Mouse (Mus musculus) embryonic facial prominence, embryonic 11.5 days (tissue): ENCODE results near the gene Olfr678. TPM values are rescaled to one million over a fixed set of nuclear protein-coding genes. Genes with fewer than 3 reads are reported as not detected.
"Not testable (repeated sequence)": the region's sequence is repeated elsewhere in the genome, so short reads cannot be mapped to it uniquely, and the experiment has no call there.

ENCODE experiments used
- ATAC-seq: fragments of 200-750 bp; cut with Nextera tagmentation; replicated peaks from 2 replicates; pipeline ENCODE4 v1.8.0; 2017; ENCODE audit warnings: low read depth; ENCODE audit not compliant: insufficient number of reproducible peaks, low FRiP score, low TSS enrichment
- DNase-seq: peaks from one replicate; pipeline ENCODE4 v3.0.0-alpha.2; 2015; ENCODE audit warnings: low spot score
- H3K27ac ChIP-seq: fragments of 300-500 bp; sonication (generic); replicated peaks from 2 replicates; pipeline ENCODE4 v1.5.1; 2014; ENCODE audit warnings: mild to moderate bottlenecking, low read depth, low read length, control low read depth
- H3K27me3 ChIP-seq: fragments of 300-500 bp; sonication (generic); 2 replicates; pipeline ENCODE4 v1.6.1; 2014; ENCODE audit warnings: mild to moderate bottlenecking, low read length, moderate library complexity, mixed read lengths; ENCODE audit not compliant: control insufficient read depth, insufficient read depth
- H3K36me3 ChIP-seq: fragments of 300-500 bp; sonication (generic); replicated peaks from 2 replicates; pipeline ENCODE4 v1.6.1; 2014; ENCODE audit warnings: low read depth, mild to moderate bottlenecking, low read length, moderate library complexity, mixed read lengths; ENCODE audit not compliant: control insufficient read depth, insufficient read depth
- H3K4me1 ChIP-seq: fragments of 300-500 bp; sonication (generic); 2 replicates; pipeline ENCODE4 v1.6.1; 2014; ENCODE audit warnings: low read length, mixed read lengths; ENCODE audit not compliant: control insufficient read depth, insufficient read depth
- H3K4me2 ChIP-seq: fragments of 300-500 bp; sonication (generic); 2 replicates; pipeline ENCODE4 v1.6.1; 2014; ENCODE audit warnings: low read depth, mild to moderate bottlenecking, control low read depth, low read length, moderate library complexity
- H3K4me3 ChIP-seq: fragments of 300-500 bp; sonication (generic); 2 replicates; pipeline ENCODE4 v1.5.1; 2014; ENCODE audit warnings: low read depth, low read length, control low read depth
- H3K9ac ChIP-seq: fragments of 300-500 bp; sonication (generic); replicated peaks from 2 replicates; pipeline ENCODE4 v1.6.1; 2014; ENCODE audit warnings: mild to moderate bottlenecking, control low read depth, low read length
- H3K9me3 ChIP-seq: fragments of 300-500 bp; sonication (generic); replicated peaks from 2 replicates; pipeline ENCODE4 v1.6.1; 2016; ENCODE audit warnings: mild to moderate bottlenecking, low read length, inconsistent platforms, mixed read lengths; ENCODE audit not compliant: control insufficient read depth
- WGBS: fragments of 180-500 bp; shearing (Covaris S2); extraction: QIAGEN DNeasy Blood & Tissue Kit; methylation state at CpG from one replicate; pipeline ENCODE4 v1.1.7; 2014; 5-methylcytosine and 5-hydroxymethylcytosine counted together
- polyA plus RNA-seq: library from polyadenylated mRNA; unstranded; fragments of >200 nt; fragmentation: Nextera tagmentation; extraction: Ambion mirVana; gene quantifications from 2 replicates; pipeline ENCODE4 v1.2.1, GENCODE M21; 2014

Gene Olfr678
- not detected in 2 replicates for polyA plus RNA-seq

DNA sequence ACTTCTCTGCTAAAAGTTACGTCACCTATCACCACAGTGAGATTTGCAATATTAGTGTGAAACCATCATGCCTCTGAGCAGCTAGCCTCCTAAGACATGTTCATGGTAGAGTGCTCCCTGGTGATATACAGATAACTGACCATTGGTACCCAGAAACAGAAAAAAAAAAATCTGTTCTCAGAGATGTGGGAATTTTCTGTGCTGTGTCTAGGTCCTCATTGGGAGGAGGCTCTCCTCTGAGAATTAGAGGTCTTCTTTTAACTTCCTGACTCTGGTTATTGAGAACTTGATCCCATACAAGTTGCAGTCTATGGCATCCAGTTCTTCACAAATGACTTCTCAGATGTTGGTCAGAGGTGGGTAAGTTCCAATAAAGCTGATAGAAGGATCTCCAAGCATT is at the start of gene Olfr678:
Gene Olfr678, plus strand, starts transcription at position 301 of the 400 bp plus-strand sequence.
- H3K27me3 ChIP-seq, result no peaks in the 10 kb centered on the region
- no peaks in the 10 kb centered on the region for H3K9me3 ChIP-seq
- no peak within 1 kb of the TSS for H3K9ac ChIP-seq
- WGBS, result 94% methylated on average over 1 of the region's 1 CpGs
- DNase-seq (no peak), ATAC-seq (no peak)
- H3K4me1 ChIP-seq, result no peaks in the 10 kb centered on the region
- no peak within 1 kb of the TSS for H3K4me2 ChIP-seq
- H3K4me3 ChIP-seq, result no peak within 1 kb of the TSS
- H3K36me3 ChIP-seq, result no peaks in the 10 kb centered on the region
- no peak within 1 kb of the TSS for H3K27ac ChIP-seq

DNA sequence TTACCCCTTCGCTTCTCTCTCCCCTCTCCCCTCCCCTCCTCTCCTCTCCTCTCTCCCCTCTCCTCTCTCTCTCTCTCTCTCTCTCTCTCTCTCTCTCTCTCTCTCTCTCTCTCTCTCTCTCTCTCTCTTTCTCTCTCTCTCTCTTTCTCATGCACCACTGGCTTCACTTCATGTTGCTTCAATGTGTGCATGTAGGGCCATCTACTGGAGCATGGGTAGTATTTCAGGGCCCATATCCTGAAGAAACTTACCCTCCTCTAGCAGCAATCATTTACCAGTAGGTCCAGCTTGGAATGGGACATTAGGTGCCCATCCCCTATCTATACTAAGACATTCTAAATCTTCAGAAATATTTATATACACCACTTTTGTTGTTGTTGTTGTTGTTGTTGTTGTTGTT is 41.7 kb upstream of the Olfr678 start:
- Histone ChIP-seq H3K27ac (no peak overlapping the region), H3K4me1 (no peaks in the 10 kb centered on the region), H3K4me2 (no peak overlapping the region), H3K27me3 (no peaks in the 10 kb centered on the region), H3K9me3 (no peaks in the 10 kb centered on the region), H3K36me3 (no peaks in the 10 kb centered on the region), H3K4me3 (no peak overlapping the region), H3K9ac (no peak overlapping the region)
- no peak for ATAC-seq
- DNase-seq, result no peak
- WGBS, result 67% methylated on average over 1 of the region's 1 CpGs

DNA sequence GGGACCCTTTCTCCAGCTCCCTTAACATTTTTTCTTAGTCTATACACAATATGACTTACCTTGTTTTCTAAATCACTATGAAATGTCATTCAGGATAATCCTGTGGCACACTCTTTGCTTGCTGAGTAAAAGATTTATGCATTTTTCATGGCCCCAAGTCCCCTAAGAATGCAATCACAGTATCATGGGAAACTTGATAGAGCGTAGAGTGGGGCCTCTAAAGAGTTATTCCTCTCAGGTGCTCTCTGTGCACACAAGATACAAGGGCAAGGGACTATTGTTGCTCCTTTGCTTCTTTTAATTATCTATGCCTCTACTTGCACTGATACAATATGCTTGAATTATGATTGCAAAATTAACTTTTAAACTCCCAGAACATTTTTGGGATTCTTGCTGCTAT is 35.9 kb upstream of the Olfr678 start, which contains the start of gene Olfr675:
Gene Olfr675, minus strand, starts transcription at position 101 of the 400 bp plus-strand sequence.
- DNase-seq (no peak), ATAC-seq (no peak)
- Histone ChIP-seq H3K27ac (no peak within 1 kb of the TSS), H3K4me1 (no peaks in the 10 kb centered on the region), H3K9ac (no peak within 1 kb of the TSS), H3K36me3 (no peaks in the 10 kb centered on the region), H3K9me3 (no peaks in the 10 kb centered on the region), H3K27me3 (no peaks in the 10 kb centered on the region), H3K4me2 (no peak within 1 kb of the TSS), H3K4me3 (no peak within 1 kb of the TSS)
- WGBS, result 76% methylated on average over 1 of the region's 1 CpGs

DNA sequence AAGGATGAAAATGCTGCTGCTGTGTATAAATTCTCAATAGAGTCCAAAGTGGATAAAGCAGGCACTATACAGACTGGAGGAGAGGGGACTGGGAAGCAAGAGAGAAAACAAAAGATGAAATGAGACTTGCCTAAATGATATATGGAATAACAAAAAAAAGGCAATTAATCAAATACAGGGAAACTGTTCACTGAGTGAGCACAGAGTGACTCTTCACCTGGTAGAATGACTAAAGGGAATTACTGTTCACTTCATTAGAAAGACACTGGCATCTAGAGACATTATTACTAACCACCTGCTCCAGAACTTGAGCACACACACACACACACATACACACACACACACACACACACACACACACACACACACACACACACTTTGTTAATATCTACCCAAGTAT is 31.9 kb upstream of the Olfr678 start, which contains the start of gene Olfr676:
Gene Olfr676, plus strand, starts transcription at position 301 of the 400 bp plus-strand sequence.
- H3K4me2 ChIP-seq, result no peak within 1 kb of the TSS
- H3K4me1 ChIP-seq, result no peaks in the 10 kb centered on the region
- no peak for DNase-seq
- no peak within 1 kb of the TSS for H3K9ac ChIP-seq
- H3K36me3 ChIP-seq, result no peaks in the 10 kb centered on the region
- no peak within 1 kb of the TSS for H3K27ac ChIP-seq
- no peaks in the 10 kb centered on the region for H3K27me3 ChIP-seq
- ATAC-seq, result no peak
- no peaks in the 10 kb centered on the region for H3K9me3 ChIP-seq
- H3K4me3 ChIP-seq, result no peak within 1 kb of the TSS

DNA sequence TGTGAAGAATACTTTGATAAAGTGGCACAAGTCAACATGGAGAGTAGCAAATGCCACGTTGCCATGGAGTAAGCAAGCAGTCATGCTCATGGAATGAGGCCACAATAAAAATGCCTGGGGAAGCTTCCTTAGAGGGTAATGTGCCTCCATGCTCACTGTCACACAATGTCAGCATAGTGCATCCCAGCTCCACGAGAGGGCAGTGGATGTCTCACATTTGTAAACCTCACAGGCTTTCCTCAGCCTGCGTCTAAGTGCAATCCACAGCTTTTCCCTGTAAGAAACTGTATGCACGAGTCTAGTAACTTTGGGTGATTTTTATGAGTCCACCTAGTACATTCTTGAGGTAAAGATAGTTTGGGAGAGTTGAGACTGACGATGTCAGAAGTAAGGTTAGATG is 30.4 kb upstream of the Olfr678 start:
- H3K4me1 ChIP-seq, ATAC-seq, H3K27ac ChIP-seq, H3K4me2 ChIP-seq, H3K36me3 ChIP-seq, H3K4me3 ChIP-seq, H3K27me3 ChIP-seq, H3K9me3 ChIP-seq, DNase-seq, H3K9ac ChIP-seq: not testable (repeated sequence)
- WGBS, result 65% methylated on average over 5 of the region's 5 CpGs

DNA sequence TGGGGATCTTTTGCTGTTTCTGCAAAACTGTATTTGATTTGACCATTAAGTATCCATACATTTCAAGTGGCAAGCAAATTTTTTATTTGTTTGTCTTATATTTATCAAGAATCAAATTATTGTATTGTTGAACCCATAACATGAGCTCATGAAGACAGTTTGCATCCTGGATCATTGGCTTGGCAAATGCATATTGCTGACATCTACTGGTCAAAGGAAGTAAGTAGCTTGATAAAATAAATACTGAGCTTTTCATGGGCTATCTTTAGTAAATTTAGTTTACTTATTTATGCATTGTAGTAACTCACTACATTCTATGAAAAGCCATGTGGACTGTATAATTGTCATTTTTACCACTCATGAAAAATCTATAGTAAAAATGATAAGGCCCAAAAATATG is 5.3 kb upstream of the Olfr678 start:
- ATAC-seq, result no peak
- Histone ChIP-seq H3K27ac (no peak overlapping the region), H3K4me2 (no peak overlapping the region), H3K4me1 (no peaks in the 10 kb centered on the region), H3K27me3 (no peaks in the 10 kb centered on the region), H3K4me3 (no peak overlapping the region), H3K36me3 (no peaks in the 10 kb centered on the region), H3K9me3 (no peaks in the 10 kb centered on the region), H3K9ac (no peak overlapping the region)
- no peak for DNase-seq

DNA sequence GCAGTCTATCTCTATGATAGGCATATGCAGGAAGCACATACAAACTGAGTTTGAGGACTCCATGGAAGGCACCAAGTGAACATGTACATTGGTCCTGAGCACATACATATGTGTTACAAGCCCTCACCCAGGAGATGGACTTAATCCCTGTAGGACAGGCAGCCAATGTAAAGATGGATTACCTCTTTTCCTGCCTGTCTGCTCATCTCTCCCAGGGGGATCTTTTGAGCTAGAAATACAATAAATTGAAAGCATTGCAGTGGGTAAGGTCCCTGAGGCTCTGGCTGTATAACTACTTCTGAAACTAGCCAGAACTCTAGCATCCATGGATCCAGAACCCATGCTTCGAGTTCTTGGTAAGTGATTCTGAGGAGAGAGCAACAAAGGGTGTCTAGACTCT is 16.6 kb downstream of the Olfr678 start, which contains the start of gene Olfr679:
Gene Olfr679, plus strand, starts transcription at position 301 of the 400 bp plus-strand sequence.
- no peaks in the 10 kb centered on the region for H3K36me3 ChIP-seq
- no peak for ATAC-seq

DNA sequence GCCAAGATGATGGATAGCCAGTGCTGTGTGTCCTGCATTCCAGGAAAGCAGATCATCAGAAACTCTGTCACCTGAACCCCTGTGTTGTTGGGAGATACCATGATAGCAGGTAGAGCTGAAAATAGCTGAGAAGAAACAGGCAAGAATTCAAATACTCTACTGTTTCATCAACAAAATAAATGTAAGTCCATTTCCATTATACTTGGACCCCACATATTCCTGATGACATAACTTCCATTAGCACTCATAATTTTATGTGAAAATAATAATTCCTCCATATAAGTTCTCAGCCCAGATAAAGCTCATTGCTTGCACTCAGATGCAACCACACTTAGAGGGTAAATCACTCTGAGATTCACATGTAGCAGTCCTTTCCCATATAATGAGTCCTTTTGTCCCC is 28.4 kb downstream of the Olfr678 start, which contains the start of gene Olfr680-ps1:
Gene Olfr680-ps1, minus strand, starts transcription at position 101 of the 400 bp plus-strand sequence.
- H3K36me3 ChIP-seq, H3K27me3 ChIP-seq, ATAC-seq, H3K4me1 ChIP-seq, H3K27ac ChIP-seq, H3K9me3 ChIP-seq, H3K4me2 ChIP-seq, DNase-seq, H3K4me3 ChIP-seq, H3K9ac ChIP-seq: not testable (repeated sequence)

More for the DNA sequence above, 16.6 kb downstream of the Olfr678 start, which contains the start of gene Olfr679:
- no peak within 1 kb of the TSS for H3K9ac ChIP-seq
- no peaks in the 10 kb centered on the region for H3K27me3 ChIP-seq
- H3K4me1 ChIP-seq, result no peaks in the 10 kb centered on the region
- H3K9me3 ChIP-seq, result no peaks in the 10 kb centered on the region
- no peak within 1 kb of the TSS for H3K27ac ChIP-seq
- no peak within 1 kb of the TSS for H3K4me3 ChIP-seq
- H3K4me2 ChIP-seq, result no peak within 1 kb of the TSS
- no peak for DNase-seq
- WGBS, result 43% methylated on average over 1 of the region's 1 CpGs
